Mouse (Mus musculus): ENCODE measurements around the gene Prkag1.
"Not testable (repeated sequence)": the region's sequence is repeated elsewhere in the genome, so short reads cannot be mapped to it uniquely, and the experiment has no call there.

Gene Prkag1

GRCm38 (mm10) chr15:98820937-98821336 lies 10.4 kb downstream of the Prkag1 start:
- no peak for DNase-seq

GRCm38 (mm10) chr15:98818171-98818570 lies 13.2 kb downstream of the Prkag1 start:
- no peak for DNase-seq

GRCm38 (mm10) chr15:98812741-98813424 lies 18.4 kb downstream of the Prkag1 start:
- DNase-seq, result peak; percentile 75

GRCm38 (mm10) chr15:98810212-98810611 lies 21.1 kb downstream of the Prkag1 start:
- DNase-seq, result not testable (repeated sequence)

- no peak for DNase-seq
Observed at GRCm38 (mm10) chr15:98809390-98809789, 21.9 kb downstream of the Prkag1 start, which contains the start of gene Ddn. Gene Ddn (minus strand): TSS chr15:98809490.

- DNase-seq, result peak; percentile 88
Observed at GRCm38 (mm10) chr15:98808651-98809134, 22.6 kb downstream of the Prkag1 start.

GRCm38 (mm10) chr15:98807895-98808650 lies 23.2 kb downstream of the Prkag1 start:
- DNase-seq, result peak; percentile 84

GRCm38 (mm10) chr15:98806809-98807770 lies 24.2 kb downstream of the Prkag1 start:
- peak; percentile 45 for DNase-seq

GRCm38 (mm10) chr15:98806071-98806808 lies 25.1 kb downstream of the Prkag1 start:
- DNase-seq, result peak; percentile 45

- DNase-seq, result peak; percentile 79
Observed at GRCm38 (mm10) chr15:98805324-98806040, 25.8 kb downstream of the Prkag1 start.

- DNase-seq, result peak; percentile 89
Observed at GRCm38 (mm10) chr15:98804054-98804453, 27.3 kb downstream of the Prkag1 start.

- DNase-seq, result no peak
Observed at GRCm38 (mm10) chr15:98802926-98803325, 28.4 kb downstream of the Prkag1 start.

GRCm38 (mm10) chr15:98799396-98799795 lies 31.9 kb downstream of the Prkag1 start:
- peak; percentile 68 for DNase-seq

GRCm38 (mm10) chr15:98798903-98799302 lies 32.4 kb downstream of the Prkag1 start:
- no peak for DNase-seq

- DNase-seq, result no peak
Observed at GRCm38 (mm10) chr15:98797835-98798492, 33.4 kb downstream of the Prkag1 start.

GRCm38 (mm10) chr15:98796803-98797595 lies 34.3 kb downstream of the Prkag1 start:
- DNase-seq, result no peak

GRCm38 (mm10) chr15:98793141-98793698 lies 38.1 kb downstream of the Prkag1 start:
- no peak for DNase-seq

- peak; percentile 68 for DNase-seq
Observed at GRCm38 (mm10) chr15:98792233-98793020, 38.9 kb downstream of the Prkag1 start.

- no peak for DNase-seq
Observed at GRCm38 (mm10) chr15:98791771-98792170, 39.5 kb downstream of the Prkag1 start.
